Mouse (Mus musculus): ENCODE measurements around the gene Syt1.

The Syt1 gene

DNA sequence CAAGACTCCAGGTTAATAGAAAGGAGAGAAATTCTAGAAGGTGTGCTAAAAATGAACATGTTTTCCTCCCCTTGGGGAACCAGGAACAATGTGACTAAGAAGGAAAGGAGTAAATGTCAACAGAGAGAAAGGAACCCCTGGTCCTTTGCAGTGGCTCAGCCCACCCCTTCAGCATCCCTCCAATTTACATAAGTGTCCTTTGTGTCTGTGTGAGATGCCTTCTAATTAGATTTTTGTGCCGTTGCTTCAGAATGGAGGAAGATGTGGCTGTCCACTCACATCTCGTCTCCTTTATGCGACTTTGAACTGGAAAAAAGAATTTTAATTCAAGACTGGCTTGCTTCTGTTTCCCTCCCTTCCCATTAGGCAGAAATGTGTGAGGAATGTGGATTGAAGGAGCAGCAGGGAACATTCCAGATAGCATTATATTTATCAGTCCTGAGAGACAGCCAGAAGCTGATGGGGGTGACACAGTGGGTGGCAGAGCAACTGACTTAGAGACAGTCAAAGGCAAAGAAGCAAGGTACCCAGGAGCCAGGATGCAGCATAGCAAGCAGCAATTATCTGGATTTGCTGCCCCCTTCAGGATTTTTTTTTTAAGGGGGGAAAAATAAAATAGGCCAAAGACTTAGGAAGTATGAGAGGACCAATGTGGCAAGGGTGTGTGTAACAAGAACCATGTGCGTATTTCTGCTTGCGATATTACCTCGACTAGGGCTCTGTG, 486.3 kb downstream of the Syt1 start:
- DNase-seq (ENCODE audit: inconsistent ontology term), result peak; percentile 98

- no peak for DNase-seq (ENCODE audit: inconsistent ontology term)
Observed at GRCm38 (mm10) chr10:108519156-108519555, 491.6 kb downstream of the Syt1 start.

- DNase-seq (ENCODE audit: inconsistent ontology term), result no peak
Observed at GRCm38 (mm10) chr10:108517076-108517475, 493.7 kb downstream of the Syt1 start.

DNA sequence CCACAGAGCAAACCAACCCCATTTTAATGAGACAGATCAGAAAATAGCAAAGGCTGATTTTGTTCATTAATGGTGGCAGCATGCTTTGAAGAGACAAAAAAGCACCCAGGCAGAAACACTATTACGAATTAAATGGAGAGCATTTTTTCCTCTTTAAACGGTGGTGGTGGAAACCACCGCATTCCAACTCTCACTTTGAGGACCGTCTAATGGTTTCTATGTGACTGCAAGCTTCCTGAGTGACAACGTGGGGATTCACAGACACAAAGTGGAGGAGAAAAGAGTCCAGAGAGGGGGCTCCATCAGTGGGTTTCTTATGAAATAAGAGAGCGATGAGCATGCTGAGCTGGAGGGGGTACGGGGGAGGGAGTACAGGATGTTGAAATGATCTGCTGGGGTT, 496.1 kb downstream of the Syt1 start:
- DNase-seq (ENCODE audit: inconsistent ontology term), result peak; percentile 97

DNA sequence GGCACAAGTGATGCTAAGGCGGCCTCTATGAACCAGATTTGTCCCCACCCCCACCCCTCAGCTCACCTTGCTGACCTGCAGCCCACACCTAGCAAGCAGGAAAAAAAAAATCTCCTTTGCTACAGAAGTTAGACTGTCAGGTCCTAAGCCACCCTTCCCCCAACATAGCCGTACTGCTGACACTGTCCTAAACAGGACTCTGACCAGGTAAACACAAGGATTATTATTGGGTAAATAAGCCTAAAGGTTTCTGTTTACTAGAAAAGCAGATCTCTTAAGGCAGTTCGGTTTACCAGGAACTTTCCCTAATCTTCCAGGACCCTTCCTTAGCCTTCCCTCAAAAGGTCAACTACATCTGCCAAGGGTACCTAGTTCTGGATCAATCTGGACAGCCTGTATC, 501.2 kb downstream of the Syt1 start:
- DNase-seq (ENCODE audit: inconsistent ontology term), result no peak

GRCm38 (mm10) chr10:108506917-108507316, 503.9 kb downstream of the Syt1 start:
- DNase-seq (ENCODE audit: inconsistent ontology term), result no peak

- DNase-seq (ENCODE audit: inconsistent ontology term), result peak; percentile 30
Observed at GRCm38 (mm10) chr10:108504925-108505324, 505.9 kb downstream of the Syt1 start.

GRCm38 (mm10) chr10:108504128-108504870, 506.5 kb downstream of the Syt1 start:
- no peak for DNase-seq (ENCODE audit: inconsistent ontology term)

DNA sequence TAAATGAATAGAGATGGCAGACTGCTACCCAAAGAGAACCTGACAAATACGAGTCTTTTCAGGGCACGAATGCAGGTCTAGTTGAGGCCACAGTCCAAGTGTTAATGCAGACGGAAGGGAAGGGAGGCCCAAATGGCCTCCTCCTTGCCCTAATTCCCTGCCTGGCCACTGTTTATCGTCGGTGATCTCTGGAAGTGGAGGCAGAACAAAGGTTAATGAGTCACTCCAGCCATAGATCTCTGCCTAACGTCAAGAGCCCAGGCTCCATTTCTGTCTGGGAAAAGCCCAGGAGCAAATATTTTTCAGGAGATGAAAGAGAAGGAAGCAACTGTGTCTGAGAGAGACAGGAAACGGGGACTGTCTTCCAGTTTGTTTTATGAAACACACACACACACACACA, 520.6 kb downstream of the Syt1 start:
- DNase-seq (ENCODE audit: inconsistent ontology term), result no peak

DNA sequence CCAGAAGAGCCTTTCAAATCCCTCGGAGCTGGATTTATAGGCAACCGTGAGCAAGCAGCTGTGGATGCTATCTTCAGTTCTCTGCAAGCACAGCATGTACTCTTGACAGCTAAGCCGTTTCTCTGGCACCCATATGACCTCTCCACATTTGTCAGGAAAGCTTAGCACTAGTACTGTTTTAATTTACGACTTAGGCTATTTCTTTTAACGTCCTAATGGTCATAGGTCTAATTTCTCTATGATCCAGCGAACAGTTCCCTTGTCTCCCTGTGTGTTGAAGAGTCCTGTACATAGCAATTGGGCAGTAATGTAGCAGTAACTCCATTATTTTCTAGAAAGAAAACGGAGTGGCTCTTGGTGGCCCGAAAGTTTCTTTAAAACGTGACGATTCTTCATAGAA, 526.8 kb downstream of the Syt1 start:
- no peak for DNase-seq (ENCODE audit: inconsistent ontology term)

- DNase-seq (ENCODE audit: inconsistent ontology term), result peak; percentile 68
Observed at GRCm38 (mm10) chr10:108480146-108480850, 530.5 kb downstream of the Syt1 start.

DNA sequence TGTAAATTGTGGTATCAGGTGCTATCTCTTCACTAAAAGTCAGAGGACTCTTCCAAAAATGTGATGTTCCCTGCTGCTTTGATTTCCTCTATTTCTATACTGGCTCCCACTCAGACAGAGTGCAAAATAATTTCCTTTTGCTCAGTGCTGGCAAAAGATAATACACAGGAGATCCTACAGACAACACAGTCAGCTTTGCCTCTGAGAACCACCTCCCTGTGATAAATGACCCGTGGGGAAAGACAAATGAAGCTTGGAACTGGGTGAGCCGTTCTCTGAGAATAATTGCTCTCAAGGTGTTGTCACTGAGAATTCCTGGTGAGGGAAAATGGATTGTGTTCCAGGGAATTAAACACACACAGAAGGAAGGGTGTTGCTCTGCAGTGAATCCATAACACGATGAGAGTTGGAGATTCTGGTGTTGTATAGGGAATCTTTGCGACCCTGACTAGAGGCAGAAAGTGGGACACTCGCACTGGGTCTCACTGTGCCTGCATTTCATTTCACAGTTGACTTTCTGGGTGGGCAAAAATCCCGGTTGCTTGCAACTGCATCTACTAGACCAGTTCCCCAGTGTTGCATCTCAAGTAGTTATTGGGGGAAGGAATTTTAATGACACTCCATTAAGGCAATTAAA, 540.3 kb downstream of the Syt1 start:
- DNase-seq (ENCODE audit: inconsistent ontology term), result peak; percentile 65

GRCm38 (mm10) chr10:108466539-108466938, 544.2 kb downstream of the Syt1 start:
- no peak for DNase-seq (ENCODE audit: inconsistent ontology term)

- DNase-seq (ENCODE audit: inconsistent ontology term), result no peak
Observed at GRCm38 (mm10) chr10:108461862-108462261, 548.9 kb downstream of the Syt1 start.

GRCm38 (mm10) chr10:108457054-108457453, 553.7 kb downstream of the Syt1 start:
- DNase-seq (ENCODE audit: inconsistent ontology term), result no peak

DNA sequence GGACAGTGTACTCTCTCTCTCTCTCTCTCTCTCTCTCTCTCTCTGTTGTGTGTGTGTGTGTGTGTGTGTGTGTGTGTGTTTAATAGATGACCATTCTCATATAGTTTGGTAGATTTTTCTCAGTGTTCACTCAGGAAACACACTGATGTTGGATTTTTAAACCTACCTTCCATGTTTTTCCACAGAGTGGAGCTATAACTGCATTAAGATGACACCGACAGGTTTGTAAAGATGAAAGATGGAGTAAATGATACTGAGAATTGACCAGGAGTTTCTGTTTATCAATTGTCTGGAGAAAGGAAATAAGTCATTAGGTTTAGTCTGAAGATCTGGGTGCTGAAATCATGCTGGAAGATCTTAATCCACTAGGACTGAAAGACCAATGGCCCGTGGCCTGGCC, 554.9 kb downstream of the Syt1 start:
- no peak for DNase-seq (ENCODE audit: inconsistent ontology term)

DNA sequence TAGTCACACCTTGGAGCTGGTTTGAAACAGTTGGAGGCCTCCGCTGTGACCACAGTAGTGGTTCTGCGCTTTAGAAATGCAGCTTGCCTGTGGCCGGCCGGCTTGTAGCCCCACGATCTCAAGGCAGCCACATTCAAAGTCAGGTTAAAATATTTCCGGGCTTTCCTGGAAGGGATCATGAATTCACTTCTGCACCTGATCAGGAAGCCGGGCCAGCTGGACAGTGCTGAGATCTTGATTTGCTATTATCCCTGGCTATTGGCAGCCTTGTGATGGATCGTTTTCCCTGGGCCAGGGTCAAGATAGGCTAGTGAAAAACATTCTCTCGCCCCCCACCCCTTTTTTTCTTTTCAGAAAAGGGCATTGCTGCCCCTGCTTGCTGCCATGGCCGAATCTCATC, 555.6 kb downstream of the Syt1 start:
- DNase-seq (ENCODE audit: inconsistent ontology term), result no peak

GRCm38 (mm10) chr10:108454691-108455117, 556.1 kb downstream of the Syt1 start:
- no peak for DNase-seq (ENCODE audit: inconsistent ontology term)

DNA sequence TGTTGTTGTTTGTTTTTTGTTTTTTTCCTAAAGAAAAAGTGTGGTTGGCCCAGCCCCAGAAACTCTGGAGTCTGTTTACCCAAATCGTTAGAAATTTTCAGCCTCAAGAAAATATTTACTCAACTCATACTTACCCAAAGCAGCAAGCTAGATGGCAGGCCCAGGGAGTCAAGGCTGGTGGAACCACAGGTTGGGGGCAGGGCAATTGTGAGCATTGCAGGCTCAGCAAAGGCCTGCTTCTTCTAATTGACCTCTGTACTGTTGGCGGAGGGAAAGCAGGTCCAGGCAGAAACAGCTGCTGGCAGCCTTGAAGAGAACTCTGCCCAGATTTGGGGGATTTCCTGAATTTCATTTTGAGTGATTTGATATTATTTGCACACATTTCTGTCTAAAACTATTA, 557.2 kb downstream of the Syt1 start:
- DNase-seq (ENCODE audit: inconsistent ontology term), result no peak

GRCm38 (mm10) chr10:108452421-108452820, 558.4 kb downstream of the Syt1 start:
- DNase-seq (ENCODE audit: inconsistent ontology term), result no peak

DNA sequence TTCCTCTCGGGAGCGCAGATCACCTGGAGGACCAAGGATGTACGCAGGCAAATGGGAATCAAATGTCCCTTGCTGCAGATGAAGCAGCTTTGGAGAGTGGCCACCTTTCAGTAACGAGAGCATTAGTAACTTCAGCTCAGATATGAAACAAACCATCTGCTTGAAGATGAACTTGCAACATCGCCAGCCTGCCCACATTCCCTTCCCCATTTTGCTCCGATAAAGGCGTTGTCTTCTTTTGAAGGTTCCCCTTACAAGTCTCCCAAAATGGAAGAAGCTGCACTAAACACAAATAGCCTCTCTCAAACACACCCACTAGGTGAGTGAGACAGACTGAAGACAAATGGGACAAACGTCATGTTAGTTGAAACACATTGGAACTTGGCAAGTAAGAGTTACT, 559.3 kb downstream of the Syt1 start:
- DNase-seq (ENCODE audit: inconsistent ontology term), result no peak

GRCm38 (mm10) chr10:108450401-108450800, 560.4 kb downstream of the Syt1 start:
- DNase-seq (ENCODE audit: inconsistent ontology term), result no peak
